13 mouse cellular contexts compared by ENCODE assay signal in genomic region chr1:38757791-38758403, GRCm38 (mm10).
DNase-seq lines count a peak whose midpoint lies in the region; ATAC-seq lines count a peak whose summit lies in the region.
"Had no signal": no experiment of that assay in that cellular context is flagged by ENCODE, and none has a peak within 500 bp of the region (broad histone marks: within the 10 kb centered on the region; RNA-seq: fewer than 3 reads in every experiment).

No protein-coding gene starts in this region.

- no peaks in the 10 kb centered on the region for H3K9me3 ChIP-seq in lung, embryonic 15.5 days
- no peaks in the 10 kb centered on the region for H3K9me3 ChIP-seq in forebrain, embryonic 14.5 days (replicated peaks; ENCODE audit: control insufficient read depth, low read length)
- H3K9me3 ChIP-seq: G1E; midbrain, embryonic 12.5 days had no signal

- intact Hi-C loops in left cerebral cortex, postnatal 25 days (cut with DNase I), result no loop called here

- no peak overlapping the region for H3K4me2 ChIP-seq in lung, embryonic 15.5 days
- no peak overlapping the region for H3K4me2 ChIP-seq in forebrain, embryonic 14.5 days (ENCODE audit: low read length)
- H3K4me2 ChIP-seq: midbrain, embryonic 12.5 days had no signal

- H3K36me3 ChIP-seq in lung, embryonic 15.5 days, result no peaks in the 10 kb centered on the region
- no peaks in the 10 kb centered on the region for H3K36me3 ChIP-seq in forebrain, embryonic 14.5 days (ENCODE audit: control insufficient read depth, insufficient read depth, low read length)
- H3K36me3 ChIP-seq: G1E; midbrain, embryonic 12.5 days had no signal

- no peak overlapping the region for H3K4me3 ChIP-seq in lung, embryonic 15.5 days
- no peak overlapping the region for H3K4me3 ChIP-seq in forebrain, embryonic 14.5 days (ENCODE audit: low read depth, low read length)
- H3K4me3 ChIP-seq: midbrain, embryonic 12.5 days had no signal

- peak; percentile 31; the same call in 1 of the 2 replicates for ATAC-seq in lung, embryonic 15.5 days (ENCODE audit: borderline replicate concordance, extremely low read depth, low FRiP score, low TSS enrichment)
- peak; percentile 60 for ATAC-seq in forebrain, embryonic 14.5 days

- WGBS in lung, embryonic 15.5 days, result 32% methylated on average over 5 of the region's 5 CpGs
- WGBS in forebrain, embryonic 14.5 days, result 41% methylated on average over 5 of the region's 5 CpGs

- no peak overlapping the region for H3K9ac ChIP-seq in lung, embryonic 15.5 days
- no peak overlapping the region for H3K9ac ChIP-seq in forebrain, embryonic 14.5 days (ENCODE audit: low read length)
- H3K9ac ChIP-seq: liver, embryonic 14.5 days; midbrain, embryonic 12.5 days had no signal

- peak; percentile 34 for DNase-seq in embryo, embryonic 10 days (ENCODE audit: low spot score)
- no peak for DNase-seq in embryo, embryonic 9.5 days (ENCODE audit: extremely low spot score)
- DNase-seq in lung, adult 18-20 months, result no peak
- peak; percentile 56 for DNase-seq in forebrain, embryonic 14.5 days (ENCODE audit: low spot score)
- DNase-seq in mesoderm, embryonic 11.5 days (ENCODE audit: low read depth, low spot score), result peak; percentile 72
- DNase-seq in ovary, postnatal 10 days (ENCODE audit: low spot score), result no peak
- DNase-seq in left cerebral cortex, postnatal 25 days (ENCODE audit: low spot score in 2 of 2), result no peak
- DNase-seq: gastrocnemius, postnatal 10 days; heart, postnatal 14 days had no signal

- no peak overlapping the region for H3K27ac ChIP-seq in lung, embryonic 15.5 days
- H3K27ac ChIP-seq in forebrain, embryonic 14.5 days (ENCODE audit: low read depth, low read length), result no peak overlapping the region
- H3K27ac ChIP-seq: liver, embryonic 14.5 days; midbrain, embryonic 12.5 days had no signal

- H3K27me3 ChIP-seq in lung, embryonic 15.5 days, result no peaks in the 10 kb centered on the region
- no peaks in the 10 kb centered on the region for H3K27me3 ChIP-seq in forebrain, embryonic 14.5 days (replicated peaks; ENCODE audit: control insufficient read depth, insufficient read depth, low read length)
- H3K27me3 ChIP-seq: midbrain, embryonic 12.5 days had no signal

- H3K4me1 ChIP-seq in lung, embryonic 15.5 days, result peaks cover 20% of the 10 kb centered on the region
- no peaks in the 10 kb centered on the region; the same call in 1 of the 2 replicates for H3K4me1 ChIP-seq in forebrain, embryonic 14.5 days (ENCODE audit: control insufficient read depth, insufficient read depth, low read length)

Comparison
In these comparisons a context has a peak if more than half of its experiments do, and no peak if none do; other contexts are left out.
1. DNase-seq: peak in embryo, embryonic 10 days (single experiment), forebrain, embryonic 14.5 days (single experiment) and mesoderm, embryonic 11.5 days (single experiment); none in embryo, embryonic 9.5 days (single experiment), lung, adult 18-20 months (0 of 2), ovary, postnatal 10 days (single experiment) and left cerebral cortex, postnatal 25 days (0 of 2).